Mouse (Mus musculus) brain, embryonic 14.5 days (tissue): ENCODE measurements around the gene Sap25. TPM values are rescaled to one million over a fixed set of nuclear protein-coding genes. Genes with fewer than 3 reads are reported as not detected.
A peak's percentile ranks its signal among the peaks of the same experiment; 100 is the strongest.

Source experiments
- DNase-seq: peaks from one replicate; pipeline ENCODE4 v3.0.0-alpha.2; 2011; ENCODE audit warnings: low read depth
- CTCF ChIP-seq: fragments of 200-500 bp; IDR thresholded peaks from 2 replicates; pipeline ENCODE4 v1.5.1; 2012; ENCODE audit warnings: inconsistent platforms, mild to moderate bottlenecking, moderate library complexity, borderline replicate concordance; ENCODE audit not compliant: insufficient read depth, insufficient read length; ENCODE audit errors: extremely low read depth
- POLR2A ChIP-seq: fragments of 200-500 bp; IDR thresholded peaks from 2 replicates; pipeline ENCODE4 v1.6.1; 2012; ENCODE audit warnings: mild to moderate bottlenecking, inconsistent platforms, borderline replicate concordance; ENCODE audit not compliant: poor library complexity, insufficient read depth, insufficient read length, severe bottlenecking; ENCODE audit errors: extremely low read depth
- polyA plus RNA-seq: library from polyadenylated mRNA; depleted of rRNA; stranded (reverse); fragments of >200 nt; gene quantifications from 2 replicates; pipeline ENCODE4 v1.2.3, GENCODE M21; 2012

The Sap25 gene
- polyA plus RNA-seq, 1 experiment: 31.0 TPM

GRCm38 (mm10) chr5:137629906-137630545 lies 11.1 kb upstream of the Sap25 start:
- DNase-seq: no peak
- TF ChIP-seq POLR2A (no peak), CTCF (no peak)

GRCm38 (mm10) chr5:137630602-137631001 lies 10.5 kb upstream of the Sap25 start:
- peak; percentile 22 for DNase-seq
- no peak for TF ChIP-seq CTCF
- no peak for TF ChIP-seq POLR2A

- no peak for DNase-seq
- TF ChIP-seq CTCF: no peak
- TF ChIP-seq POLR2A: no peak
Observed at GRCm38 (mm10) chr5:137631171-137631570, 10.0 kb upstream of the Sap25 start.

GRCm38 (mm10) chr5:137631591-137631990 lies 9.5 kb upstream of the Sap25 start:
- no peak for DNase-seq
- TF ChIP-seq POLR2A: no peak

- no peak for DNase-seq
- no peak for TF ChIP-seq CTCF
- no peak for TF ChIP-seq POLR2A
Observed at GRCm38 (mm10) chr5:137633397-137634084, 7.6 kb upstream of the Sap25 start.

GRCm38 (mm10) chr5:137639472-137639871 lies 1.7 kb upstream of the Sap25 start:
- no peak for DNase-seq
- no peak for TF ChIP-seq POLR2A
- TF ChIP-seq CTCF: no peak

- TF ChIP-seq POLR2A (no peak), CTCF (no peak)
- no peak for DNase-seq
Observed at GRCm38 (mm10) chr5:137642886-137643285, 1.8 kb downstream of the Sap25 start.

GRCm38 (mm10) chr5:137644484-137644883 lies 3.4 kb downstream of the Sap25 start:
- DNase-seq: no peak
- TF ChIP-seq POLR2A (no peak), CTCF (no peak)

GRCm38 (mm10) chr5:137645091-137645651 lies 4.0 kb downstream of the Sap25 start:
- DNase-seq: peak; percentile 40
- TF ChIP-seq CTCF (no peak), POLR2A (no peak)

- TF ChIP-seq POLR2A (no peak), CTCF (no peak)
- no peak for DNase-seq
Observed at GRCm38 (mm10) chr5:137645652-137646091, 4.5 kb downstream of the Sap25 start, which contains the start of gene Irs3. Gene Irs3, minus strand, starts transcription at chr5:137645714.

GRCm38 (mm10) chr5:137647827-137648601 lies 6.9 kb downstream of the Sap25 start:
- DNase-seq: peak; percentile 58
- TF ChIP-seq CTCF (no peak), POLR2A (no peak)
